ENCODE assay signal across 23 mouse cellular contexts in the genomic region with DNA sequence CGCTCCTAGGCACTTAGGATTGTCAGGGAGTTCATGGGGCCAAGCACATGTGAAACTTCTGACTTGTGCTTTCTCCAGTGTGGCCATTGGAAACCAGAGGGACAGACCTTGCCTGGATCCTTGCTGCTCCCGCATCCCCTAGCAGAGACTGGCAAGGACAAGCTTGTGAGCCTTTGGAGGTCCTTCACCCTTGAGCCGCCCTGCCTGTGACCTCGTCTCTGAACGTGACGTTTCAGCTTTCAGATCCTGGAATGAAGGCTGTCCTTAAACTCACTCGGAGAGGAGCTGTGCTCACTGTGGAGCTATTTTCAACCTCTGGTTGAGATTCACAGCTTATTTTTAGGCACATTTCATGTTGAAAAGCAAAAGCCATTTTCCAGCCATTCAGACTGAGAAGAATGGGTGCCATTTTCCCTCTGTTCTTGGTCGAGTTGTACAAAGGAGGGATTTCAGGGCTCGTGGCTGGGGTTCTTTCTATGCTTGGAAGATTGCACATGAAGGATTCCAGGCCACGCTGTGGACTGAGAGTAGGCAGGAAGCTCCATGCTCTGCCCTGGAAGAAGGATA. TPM values are rescaled to one million over a fixed set of nuclear protein-coding genes. Genes with fewer than 3 reads are reported as not detected.
DNase-seq lines count a peak whose midpoint lies in the region; ATAC-seq and TF ChIP-seq lines count a peak whose summit lies in the region.
"Had no signal": no experiment of that assay in that cellular context is flagged by ENCODE, and none has a peak within 500 bp of the region (broad histone marks: within the 10 kb centered on the region; RNA-seq: fewer than 3 reads in every experiment).

No protein-coding gene starts in this region.

- no peak for DNase-seq in gastrocnemius, adult 2 months
- DNase-seq in gastrocnemius, adult 18-20 months (ENCODE audit: low spot score), result no peak
- DNase-seq in heart, adult 8-10 months (ENCODE audit: low spot score), result no peak
- DNase-seq in lung, postnatal 0 days (ENCODE audit: low spot score), result no peak
- DNase-seq in lung, postnatal 36 days, result no peak
- DNase-seq: cerebellum, adult 11-12 months; cerebellum, postnatal 10 days; gastrocnemius, postnatal 14 days; kidney, adult 8-10 months; kidney, postnatal 14 days; liver, embryonic 13.5 days; lung, adult 2 months; right cerebral cortex, postnatal 25 days; spleen, adult 18-20 months had no signal

- H3K9ac ChIP-seq in heart, embryonic 13.5 days, result peak overlapping the region; percentile 52
- H3K9ac ChIP-seq in lung, postnatal 0 days (replicated peaks; ENCODE audit: low read depth), result no peak overlapping the region
- no peak overlapping the region for H3K9ac ChIP-seq in hindbrain, embryonic 13.5 days
- H3K9ac ChIP-seq: embryonic facial prominence, embryonic 12.5 days; forebrain, embryonic 13.5 days; intestine, embryonic 15.5 days; liver, embryonic 13.5 days; midbrain, embryonic 15.5 days; neural tube, embryonic 12.5 days had no signal

- intact Hi-C loops in gastrocnemius, adult 2 months (cut with DNase I), result no loop called here

- no peak for TF ChIP-seq EP300 in lung, postnatal 0 days (IDR thresholded peaks at IDR 0.05)

- H3K36me3 ChIP-seq in heart, embryonic 13.5 days, result peaks cover 20% of the 10 kb centered on the region
- H3K36me3 ChIP-seq in lung, postnatal 0 days (ENCODE audit: insufficient read depth, low read length), result no peaks in the 10 kb centered on the region
- peaks cover 3% of the 10 kb centered on the region; the same call in 1 of the 2 replicates for H3K36me3 ChIP-seq in hindbrain, embryonic 13.5 days
- H3K36me3 ChIP-seq: intestine, embryonic 15.5 days; midbrain, embryonic 15.5 days; neural tube, embryonic 12.5 days had no signal

- H3K4me3 ChIP-seq in gastrocnemius, adult 2 months, result no peak overlapping the region
- no peak overlapping the region for H3K4me3 ChIP-seq in heart, embryonic 13.5 days
- no peak overlapping the region for H3K4me3 ChIP-seq in lung, postnatal 0 days (ENCODE audit: low read depth, low read length)
- no peak overlapping the region for H3K4me3 ChIP-seq in hindbrain, embryonic 13.5 days
- H3K4me3 ChIP-seq: embryonic facial prominence, embryonic 12.5 days; forebrain, embryonic 13.5 days; intestine, embryonic 15.5 days; liver, embryonic 13.5 days; megakaryocyte, embryonic 14.5 days; midbrain, embryonic 15.5 days; neural tube, embryonic 12.5 days had no signal

- H3K27ac ChIP-seq in gastrocnemius, adult 2 months, result peak overlapping the region; percentile 43; the same call in 1 of the 2 replicates
- peak overlapping the region; percentile 69 for H3K27ac ChIP-seq in heart, embryonic 13.5 days (replicated peaks)
- 0 out of 2 replicates have a peak overlapping the region, but pooled peaks have one; percentile 47 for H3K27ac ChIP-seq in lung, postnatal 0 days (ENCODE audit: low read length)
- H3K27ac ChIP-seq in hindbrain, embryonic 13.5 days, result no peak overlapping the region
- H3K27ac ChIP-seq: embryonic facial prominence, embryonic 12.5 days; forebrain, embryonic 13.5 days; intestine, embryonic 15.5 days; liver, embryonic 13.5 days; midbrain, embryonic 15.5 days; neural tube, embryonic 12.5 days had no signal

- 44% methylated on average over 10 of the region's 10 CpGs for WGBS in heart, embryonic 13.5 days
- 75% methylated on average over 10 of the region's 10 CpGs for WGBS in lung, postnatal 0 days
- WGBS in hindbrain, embryonic 13.5 days, result 78% methylated on average over 10 of the region's 10 CpGs

- no peaks in the 10 kb centered on the region for H3K9me3 ChIP-seq in heart, embryonic 13.5 days
- no peaks in the 10 kb centered on the region for H3K9me3 ChIP-seq in lung, postnatal 0 days (ENCODE audit: low read length)
- no peaks in the 10 kb centered on the region for H3K9me3 ChIP-seq in hindbrain, embryonic 13.5 days
- H3K9me3 ChIP-seq: embryonic facial prominence, embryonic 12.5 days; forebrain, embryonic 13.5 days; intestine, embryonic 15.5 days; liver, embryonic 13.5 days; megakaryocyte, embryonic 14.5 days; midbrain, embryonic 15.5 days; neural tube, embryonic 12.5 days had no signal

- no peak for TF ChIP-seq CTCF in gastrocnemius, adult 2 months (IDR thresholded peaks at IDR 0.05)
- no peak for TF ChIP-seq CTCF in lung, postnatal 0 days (IDR thresholded peaks at IDR 0.05)

- H3K4me1 ChIP-seq in heart, embryonic 13.5 days, result peaks cover 24% of the 10 kb centered on the region
- H3K4me1 ChIP-seq in lung, postnatal 0 days (ENCODE audit: insufficient read depth, low read depth, low read length), result no peaks in the 10 kb centered on the region
- no peaks in the 10 kb centered on the region for H3K4me1 ChIP-seq in hindbrain, embryonic 13.5 days (replicated peaks)
- H3K4me1 ChIP-seq: embryonic facial prominence, embryonic 12.5 days; forebrain, embryonic 13.5 days; intestine, embryonic 15.5 days; midbrain, embryonic 15.5 days; neural tube, embryonic 12.5 days had no signal

- peak; percentile 35; the same call in 1 of the 2 replicates for ATAC-seq in heart, embryonic 13.5 days (ENCODE audit: extremely low read depth, insufficient number of reproducible peaks, low FRiP score, low TSS enrichment)
- ATAC-seq in lung, postnatal 0 days, result no peak
- no peak for ATAC-seq in hindbrain, embryonic 13.5 days (ENCODE audit: low FRiP score)
- ATAC-seq: forebrain, embryonic 13.5 days; hindbrain, embryonic 16.5 days; intestine, embryonic 15.5 days; midbrain, embryonic 15.5 days had no signal

- no peaks in the 10 kb centered on the region for H3K27me3 ChIP-seq in heart, embryonic 13.5 days (replicated peaks)
- no peaks in the 10 kb centered on the region for H3K27me3 ChIP-seq in lung, postnatal 0 days (replicated peaks; ENCODE audit: insufficient read depth, low read length)
- no peaks in the 10 kb centered on the region for H3K27me3 ChIP-seq in hindbrain, embryonic 13.5 days
- H3K27me3 ChIP-seq: embryonic facial prominence, embryonic 12.5 days; forebrain, embryonic 13.5 days; intestine, embryonic 15.5 days; liver, embryonic 13.5 days; midbrain, embryonic 15.5 days; neural tube, embryonic 12.5 days had no signal

- no peak overlapping the region for H3K4me2 ChIP-seq in heart, embryonic 13.5 days
- no peak overlapping the region for H3K4me2 ChIP-seq in lung, postnatal 0 days (replicated peaks; ENCODE audit: low read depth, low read length)
- no peak overlapping the region for H3K4me2 ChIP-seq in hindbrain, embryonic 13.5 days
- H3K4me2 ChIP-seq: embryonic facial prominence, embryonic 12.5 days; forebrain, embryonic 13.5 days; intestine, embryonic 15.5 days; liver, embryonic 13.5 days; midbrain, embryonic 15.5 days; neural tube, embryonic 12.5 days had no signal

RNA-seq across cellular contexts. Expression of a gene that starts 30.8 kb away (rescaled TPM):
- 1 to 10 TPM; 1.4 to 2.1 TPM for total RNA-seq in gastrocnemius, adult 2 months (2021)
- 1 to 10 TPM; 1.8 to 1.9 TPM for total RNA-seq in gastrocnemius, adult 18-20 months (2021)
- polyA plus RNA-seq in heart, embryonic 13.5 days (2015; fragmentation: Nextera tagmentation; extraction: Ambion mirVana), result 26.4 and 29.9 TPM in 2 replicates
- total RNA-seq in heart, adult 8-10 months (2022), result 1 to 10 TPM; 3.2 to 4.9 (median 4.7) TPM
- 9.7 and 9.9 TPM in 2 replicates for polyA plus RNA-seq in lung, postnatal 0 days (2015; fragmentation: Nextera tagmentation; extraction: Ambion mirVana)
- polyA plus RNA-seq in hindbrain, embryonic 13.5 days (2015; fragmentation: Nextera tagmentation; extraction: Ambion mirVana), result 8.9 and 9.2 TPM in 2 replicates

RNA-seq across cellular contexts. Expression of a gene that starts 56.7 kb away (rescaled TPM):
- 10 to 100 TPM; 26.6 to 34.6 TPM for total RNA-seq in gastrocnemius, adult 2 months (2021)
- total RNA-seq in gastrocnemius, adult 18-20 months (2021), result 10 to 100 TPM; 15.3 to 27.6 TPM
- polyA plus RNA-seq in heart, embryonic 13.5 days (2015; fragmentation: Nextera tagmentation; extraction: Ambion mirVana), result 8.6 and 10.4 TPM in 2 replicates
- 10 to 100 TPM; 53.4 to 67.0 (median 62.7) TPM for total RNA-seq in heart, adult 8-10 months (2022)
- polyA plus RNA-seq in lung, postnatal 0 days (2015; fragmentation: Nextera tagmentation; extraction: Ambion mirVana), result 25.7 and 27.8 TPM in 2 replicates
- 9.9 and 10.3 TPM in 2 replicates for polyA plus RNA-seq in hindbrain, embryonic 13.5 days (2015; fragmentation: Nextera tagmentation; extraction: Ambion mirVana)
